Mouse (Mus musculus): ENCODE results near the gene Stx1a. TPM values are rescaled to one million over a fixed set of nuclear protein-coding genes. Genes with fewer than 3 reads are reported as not detected.

The Stx1a gene
- polyA plus RNA-seq, 1 experiment from 2014 or later: 110 TPM

GRCm38 (mm10) chr5:135032581-135032980 is 9.3 kb downstream of the Stx1a start:
- Histone ChIP-seq H3K4me2 (ENCODE audit: low read length) (no peak overlapping the region), H3K36me3 (ENCODE audit: control insufficient read depth, insufficient read depth) (no peaks in the 10 kb centered on the region), H3K9ac (replicated peaks; ENCODE audit: low read depth, low read length) (no peak overlapping the region), H3K9me3 (ENCODE audit: control insufficient read depth, low read length) (peaks cover 3% of the 10 kb centered on the region; the same call in 1 of the 2 replicates), H3K4me3 (replicated peaks; ENCODE audit: low read length) (no peak overlapping the region), H3K27me3 (replicated peaks; ENCODE audit: control insufficient read depth, insufficient read depth, low read length) (no peaks in the 10 kb centered on the region), H3K27ac (ENCODE audit: low read length) (no peak overlapping the region), H3K4me1 (replicated peaks; ENCODE audit: control insufficient read depth, insufficient read depth, low read length) (no peaks in the 10 kb centered on the region)
- no peak for ATAC-seq
- WGBS: 95% methylated on average over 5 of the region's 5 CpGs

GRCm38 (mm10) chr5:135034593-135034992 is 11.3 kb downstream of the Stx1a start:
- Histone ChIP-seq H3K27me3 (replicated peaks; ENCODE audit: control insufficient read depth, insufficient read depth, low read length) (no peaks in the 10 kb centered on the region), H3K4me1 (replicated peaks; ENCODE audit: control insufficient read depth, insufficient read depth, low read length) (no peaks in the 10 kb centered on the region), H3K9me3 (ENCODE audit: control insufficient read depth, low read length) (peaks cover 3% of the 10 kb centered on the region; the same call in 1 of the 2 replicates), H3K4me3 (replicated peaks; ENCODE audit: low read length) (no peak overlapping the region), H3K4me2 (ENCODE audit: low read length) (no peak overlapping the region), H3K36me3 (ENCODE audit: control insufficient read depth, insufficient read depth) (no peaks in the 10 kb centered on the region), H3K27ac (ENCODE audit: low read length) (no peak overlapping the region), H3K9ac (replicated peaks; ENCODE audit: low read depth, low read length) (no peak overlapping the region)
- 98% methylated on average over 2 of the region's 2 CpGs for WGBS
- no peak for ATAC-seq

- no peak overlapping the region for H3K27ac ChIP-seq (ENCODE audit: low read length)
- H3K4me1 ChIP-seq (replicated peaks; ENCODE audit: control insufficient read depth, insufficient read depth, low read length): no peaks in the 10 kb centered on the region
- H3K36me3 ChIP-seq (ENCODE audit: control insufficient read depth, insufficient read depth): no peaks in the 10 kb centered on the region
- no peak for ATAC-seq
- 67% methylated on average over 18 of the region's 18 CpGs for WGBS
- no peak overlapping the region for H3K4me2 ChIP-seq (ENCODE audit: low read length)
- no peak overlapping the region for H3K9ac ChIP-seq (replicated peaks; ENCODE audit: low read depth, low read length)
- H3K9me3 ChIP-seq (ENCODE audit: control insufficient read depth, low read length): peaks cover 3% of the 10 kb centered on the region; the same call in 1 of the 2 replicates
- no peak overlapping the region for H3K4me3 ChIP-seq (replicated peaks; ENCODE audit: low read length)
- no peaks in the 10 kb centered on the region for H3K27me3 ChIP-seq (replicated peaks; ENCODE audit: control insufficient read depth, insufficient read depth, low read length)
These were observed 12.5 kb downstream of the Stx1a start for GRCm38 (mm10) chr5:135035608-135036359.

DNA sequence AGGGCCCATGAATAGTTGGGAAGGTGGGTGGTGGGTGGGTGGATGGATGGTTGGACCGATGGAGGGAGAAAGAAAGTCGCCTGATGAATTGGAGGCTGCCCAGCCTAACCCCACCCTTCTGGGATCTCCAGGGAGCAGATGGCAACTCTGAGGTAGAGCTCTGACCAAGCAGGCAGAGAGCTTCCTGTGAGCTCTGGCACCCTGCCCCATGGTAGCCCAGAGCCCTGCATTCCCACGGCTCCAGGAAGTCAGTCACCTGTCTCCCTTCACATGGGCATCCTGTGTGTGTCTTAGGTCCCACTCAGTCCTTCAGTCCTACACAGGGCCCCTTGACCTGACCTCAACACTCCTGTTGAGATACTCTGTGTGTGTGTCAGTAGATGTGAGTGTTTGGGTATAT is 14.7 kb downstream of the Stx1a start:
- H3K9ac ChIP-seq (replicated peaks; ENCODE audit: low read depth, low read length): no peak overlapping the region
- 87% methylated on average over 3 of the region's 3 CpGs for WGBS
- no peaks in the 10 kb centered on the region for H3K27me3 ChIP-seq (replicated peaks; ENCODE audit: control insufficient read depth, insufficient read depth, low read length)
- no peaks in the 10 kb centered on the region for H3K4me1 ChIP-seq (replicated peaks; ENCODE audit: control insufficient read depth, insufficient read depth, low read length)
- H3K27ac ChIP-seq (ENCODE audit: low read length): no peak overlapping the region
- H3K9me3 ChIP-seq (ENCODE audit: control insufficient read depth, low read length): peaks cover 3% of the 10 kb centered on the region; the same call in 1 of the 2 replicates
- H3K4me2 ChIP-seq (ENCODE audit: low read length): no peak overlapping the region
- no peaks in the 10 kb centered on the region for H3K36me3 ChIP-seq (ENCODE audit: control insufficient read depth, insufficient read depth)
- ATAC-seq: no peak
- no peak overlapping the region for H3K4me3 ChIP-seq (replicated peaks; ENCODE audit: low read length)

DNA sequence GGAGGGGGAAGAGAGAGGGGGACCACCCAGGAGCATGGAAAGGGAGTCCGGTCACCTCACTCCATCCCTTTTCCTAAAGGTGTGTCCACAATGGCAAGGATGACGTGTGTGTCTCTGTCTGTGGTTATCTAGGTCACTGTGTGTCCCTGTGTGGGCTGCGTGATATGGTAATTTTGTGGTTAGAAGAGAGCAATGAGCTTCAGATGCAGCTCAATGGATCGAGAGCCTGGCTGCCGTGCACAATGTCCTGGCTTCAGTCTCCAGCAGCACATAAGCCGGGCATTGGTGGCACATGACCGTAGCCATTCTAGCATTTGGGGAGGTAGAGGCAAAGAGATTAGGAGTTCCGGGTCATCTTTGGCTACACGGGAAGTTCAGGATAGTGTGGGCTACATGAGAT is 16.3 kb downstream of the Stx1a start:
- no peak for ATAC-seq
- 83% methylated on average over 9 of the region's 9 CpGs for WGBS

GRCm38 (mm10) chr5:135040059-135040458 is 16.8 kb downstream of the Stx1a start:
- 39% methylated on average over 6 of the region's 6 CpGs for WGBS

More for the DNA sequence above, 16.3 kb downstream of the Stx1a start:
- Histone ChIP-seq H3K4me2 (ENCODE audit: low read length) (no peak overlapping the region), H3K27ac (ENCODE audit: low read length) (no peak overlapping the region), H3K36me3 (ENCODE audit: control insufficient read depth, insufficient read depth) (no peaks in the 10 kb centered on the region), H3K4me1 (replicated peaks; ENCODE audit: control insufficient read depth, insufficient read depth, low read length) (no peaks in the 10 kb centered on the region), H3K9ac (replicated peaks; ENCODE audit: low read depth, low read length) (no peak overlapping the region), H3K9me3 (ENCODE audit: control insufficient read depth, low read length) (peaks cover 2% of the 10 kb centered on the region; the same call in 1 of the 2 replicates), H3K27me3 (replicated peaks; ENCODE audit: control insufficient read depth, insufficient read depth, low read length) (no peaks in the 10 kb centered on the region), H3K4me3 (replicated peaks; ENCODE audit: low read length) (no peak overlapping the region)

GRCm38 (mm10) chr5:135040777-135041176 is 17.5 kb downstream of the Stx1a start:
- Histone ChIP-seq H3K9me3 (ENCODE audit: control insufficient read depth, low read length) (no peaks in the 10 kb centered on the region), H3K36me3 (ENCODE audit: control insufficient read depth, insufficient read depth) (peaks cover 6% of the 10 kb centered on the region), H3K4me1 (replicated peaks; ENCODE audit: control insufficient read depth, insufficient read depth, low read length) (no peaks in the 10 kb centered on the region), H3K27me3 (replicated peaks; ENCODE audit: control insufficient read depth, insufficient read depth, low read length) (no peaks in the 10 kb centered on the region), H3K27ac (ENCODE audit: low read length) (no peak overlapping the region), H3K4me2 (ENCODE audit: low read length) (no peak overlapping the region), H3K4me3 (replicated peaks; ENCODE audit: low read length) (no peak overlapping the region), H3K9ac (replicated peaks; ENCODE audit: low read depth, low read length) (no peak overlapping the region)
- 85% methylated on average over 11 of the region's 11 CpGs for WGBS
- no peak for ATAC-seq

More at GRCm38 (mm10) chr5:135040059-135040458, 16.8 kb downstream of the Stx1a start:
- Histone ChIP-seq H3K36me3 (ENCODE audit: control insufficient read depth, insufficient read depth) (peaks cover 2% of the 10 kb centered on the region), H3K27me3 (replicated peaks; ENCODE audit: control insufficient read depth, insufficient read depth, low read length) (no peaks in the 10 kb centered on the region), H3K4me1 (replicated peaks; ENCODE audit: control insufficient read depth, insufficient read depth, low read length) (no peaks in the 10 kb centered on the region), H3K4me3 (replicated peaks; ENCODE audit: low read length) (no peak overlapping the region), H3K9ac (replicated peaks; ENCODE audit: low read depth, low read length) (no peak overlapping the region), H3K4me2 (ENCODE audit: low read length) (no peak overlapping the region), H3K27ac (ENCODE audit: low read length) (no peak overlapping the region), H3K9me3 (ENCODE audit: control insufficient read depth, low read length) (no peaks in the 10 kb centered on the region)
- ATAC-seq: no peak

- Histone ChIP-seq H3K9me3 (ENCODE audit: control insufficient read depth, low read length) (no peaks in the 10 kb centered on the region), H3K36me3 (ENCODE audit: control insufficient read depth, insufficient read depth) (peaks cover 6% of the 10 kb centered on the region)
- ATAC-seq: no peak
These were observed 19.0 kb downstream of the Stx1a start for GRCm38 (mm10) chr5:135042105-135042788.

GRCm38 (mm10) chr5:135044575-135044974 is 21.3 kb downstream of the Stx1a start:
- H3K27me3 ChIP-seq (replicated peaks; ENCODE audit: control insufficient read depth, insufficient read depth, low read length): no peaks in the 10 kb centered on the region
- no peaks in the 10 kb centered on the region for H3K9me3 ChIP-seq (ENCODE audit: control insufficient read depth, low read length)
- ATAC-seq: no peak
- 89% methylated on average over 3 of the region's 3 CpGs for WGBS
- no peaks in the 10 kb centered on the region for H3K4me1 ChIP-seq (replicated peaks; ENCODE audit: control insufficient read depth, insufficient read depth, low read length)
- H3K27ac ChIP-seq (ENCODE audit: low read length): no peak overlapping the region
- no peak overlapping the region for H3K9ac ChIP-seq (replicated peaks; ENCODE audit: low read depth, low read length)
- H3K4me2 ChIP-seq (ENCODE audit: low read length): no peak overlapping the region
- H3K4me3 ChIP-seq (replicated peaks; ENCODE audit: low read length): no peak overlapping the region
- peaks cover 6% of the 10 kb centered on the region for H3K36me3 ChIP-seq (ENCODE audit: control insufficient read depth, insufficient read depth)

More at GRCm38 (mm10) chr5:135042105-135042788, 19.0 kb downstream of the Stx1a start:
- no peak overlapping the region for H3K4me2 ChIP-seq (ENCODE audit: low read length)
- no peak overlapping the region for H3K27ac ChIP-seq (ENCODE audit: low read length)
- H3K4me3 ChIP-seq (replicated peaks; ENCODE audit: low read length): no peak overlapping the region
- no peak overlapping the region for H3K9ac ChIP-seq (replicated peaks; ENCODE audit: low read depth, low read length)
- no peaks in the 10 kb centered on the region for H3K4me1 ChIP-seq (replicated peaks; ENCODE audit: control insufficient read depth, insufficient read depth, low read length)
- WGBS: 29% methylated on average over 21 of the region's 21 CpGs
- H3K27me3 ChIP-seq (replicated peaks; ENCODE audit: control insufficient read depth, insufficient read depth, low read length): no peaks in the 10 kb centered on the region

Measured in forebrain, embryonic 16.5 days (tissue).